Mouse (Mus musculus) heart, postnatal 10 days (tissue): ENCODE data around the gene Atp12a. TPM values are rescaled to one million over a fixed set of nuclear protein-coding genes. Genes with fewer than 3 reads are reported as not detected.

ENCODE experiments used
- DNase-seq, 2 experiments: peaks; one replicate each; pipeline ENCODE4 v3.0.0; 2021
- intact Hi-C: fragments of 180-260 bp; cut with DNase I; formaldehyde crosslinking; loops from one replicate; pipeline ENCODE4 v1.15.1; 2025
- total RNA-seq, 2 experiments: library from RNA; stranded (reverse); gene quantifications; 2 replicates each; pipeline ENCODE4 v1.2.3; 2021

Gene Atp12a
- total RNA-seq = not detected

DNA sequence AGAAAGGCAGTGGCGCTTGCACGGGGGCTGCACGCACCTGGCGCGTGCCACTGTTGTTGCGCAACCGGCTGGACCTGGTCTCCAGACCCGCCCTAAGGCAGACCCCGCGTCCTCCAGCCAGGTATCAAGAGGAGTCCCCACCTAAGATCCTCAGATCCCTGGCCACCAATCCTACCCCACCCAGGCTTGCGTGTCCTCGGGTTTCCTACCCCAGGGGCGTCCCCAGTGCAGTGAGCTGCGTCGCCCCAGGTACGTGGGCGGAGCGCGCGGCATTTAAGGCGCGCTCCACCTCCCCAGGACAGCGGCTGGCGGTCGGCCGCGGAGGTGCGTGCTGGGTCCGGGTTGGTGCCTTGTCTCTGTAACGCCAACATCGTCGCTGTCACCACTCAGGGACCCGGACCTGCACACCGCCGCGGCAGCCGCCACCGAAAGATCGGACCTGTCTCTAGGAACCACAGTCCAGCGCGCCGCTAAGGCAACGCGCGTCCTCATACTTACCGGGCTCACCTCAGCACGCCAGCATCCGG, at the start of gene Atp12a:
Gene Atp12a, plus strand, starts transcription at position 358 of the 527 bp plus-strand sequence.
- DNase-seq = no peak
- intact Hi-C loops = no loop called here

DNA sequence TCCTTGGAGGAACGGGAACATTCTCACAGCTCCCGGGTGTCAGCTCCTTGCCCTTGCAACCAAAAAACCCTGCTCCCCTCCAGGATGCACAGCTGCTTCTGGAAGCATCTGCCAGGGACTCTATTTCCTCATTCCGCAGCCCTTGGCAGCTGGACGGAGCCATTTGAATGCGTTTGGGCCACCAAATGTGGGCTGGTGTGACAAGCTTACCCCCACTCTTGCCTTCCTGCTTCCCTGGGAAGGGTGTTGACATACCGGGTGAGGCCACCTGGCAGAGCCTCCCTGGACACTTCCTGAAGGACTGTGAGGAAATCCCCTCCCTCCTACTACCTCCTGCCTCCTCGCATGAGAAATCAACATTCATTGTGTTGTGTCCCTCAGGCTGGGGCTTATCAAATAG, 49.3 kb upstream of the Atp12a start:
- DNase-seq = peak; percentile 28 to 57
- intact Hi-C loops = loop anchor here (2.0 kb wide), 1 partner anchor 83 kb away; no protein-coding TSS in a partner anchor

DNA sequence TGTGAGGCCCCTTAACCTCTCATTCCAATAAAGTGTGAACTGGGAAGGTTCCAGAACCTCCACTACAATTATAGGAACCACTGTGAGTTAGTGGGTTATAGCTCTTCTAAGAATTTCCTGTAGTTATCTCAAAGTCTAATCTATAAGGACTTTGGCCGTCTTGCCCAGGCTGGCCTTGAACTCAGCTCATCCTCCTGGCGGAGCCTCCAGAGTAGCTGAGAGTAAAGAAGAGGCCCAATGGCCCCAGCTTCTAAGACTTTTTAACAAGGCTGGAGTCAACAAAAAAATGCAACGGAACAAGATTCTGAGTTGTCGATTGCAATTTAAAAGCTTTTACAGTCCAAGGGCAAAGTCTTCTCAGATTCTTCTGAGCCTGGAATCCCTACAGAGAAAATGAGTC, 48.5 kb upstream of the Atp12a start:
- intact Hi-C loops = loop anchor here (2.0 kb wide), 1 partner anchor 36 kb away; no protein-coding TSS in a partner anchor

DNA sequence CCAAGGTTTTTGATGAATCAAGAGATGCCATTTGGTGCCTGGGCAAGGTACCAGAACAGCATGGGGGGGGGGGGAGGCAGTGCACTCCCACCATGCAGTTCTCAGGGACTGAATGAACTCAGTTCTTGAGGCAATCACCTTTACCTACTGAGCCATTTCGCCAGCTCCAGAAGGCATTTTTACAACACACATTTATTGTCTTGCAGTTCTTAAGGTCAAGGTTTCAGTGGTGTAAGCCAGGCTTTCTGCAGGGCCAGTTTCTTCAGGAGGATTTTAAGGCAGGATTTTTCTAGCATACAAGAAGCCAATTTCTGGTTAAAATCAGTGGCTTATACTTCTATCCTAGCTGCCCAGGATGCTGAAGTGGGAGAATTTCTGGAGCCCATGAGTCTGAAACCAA, 41.9 kb upstream of the Atp12a start:
- DNase-seq = no peak
- intact Hi-C loops = no loop called here

More for the DNA sequence above, 48.5 kb upstream of the Atp12a start:
- no peak for DNase-seq

DNA sequence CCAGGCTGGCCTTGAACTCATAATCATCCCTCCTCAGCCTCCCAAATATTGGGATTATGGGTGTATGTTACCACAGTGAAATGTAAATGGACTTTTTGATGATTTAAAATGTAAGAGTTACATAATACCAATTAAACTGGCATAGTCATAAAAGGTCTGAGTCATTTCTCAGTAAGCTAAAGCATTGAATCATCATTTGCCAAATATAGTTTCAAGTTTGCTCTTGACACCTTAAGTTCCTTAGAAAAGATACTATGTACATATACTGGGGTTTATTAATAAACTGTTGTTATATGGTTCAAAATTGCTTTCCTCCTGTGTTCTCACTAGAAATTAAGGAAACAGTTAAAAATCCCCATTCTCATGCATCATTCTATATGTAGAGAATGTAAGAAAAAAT, 39.8 kb upstream of the Atp12a start:
- intact Hi-C loops = no loop called here

DNA sequence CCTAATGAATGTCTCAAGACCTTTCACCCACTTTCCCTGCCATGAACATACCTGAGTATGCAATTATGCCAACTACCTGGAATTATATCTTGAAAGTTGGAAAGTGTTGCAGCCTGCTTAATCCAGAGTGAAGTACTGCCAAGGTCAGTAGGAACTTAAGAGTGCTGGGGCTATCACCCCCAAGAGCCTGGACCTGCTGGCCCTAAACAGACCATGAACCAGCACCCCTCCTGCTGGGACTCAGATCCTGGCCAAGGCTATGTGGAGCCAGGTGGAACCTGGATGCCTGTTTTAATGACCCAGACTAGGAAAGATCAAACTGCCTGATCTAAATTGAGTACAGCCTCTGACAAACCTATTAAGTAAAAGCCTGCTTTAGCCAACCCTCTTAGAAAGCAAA, 31.2 kb upstream of the Atp12a start:
- intact Hi-C loops = no loop called here
- no peak for DNase-seq

More for the DNA sequence above, 39.8 kb upstream of the Atp12a start:
- DNase-seq = no peak

DNA sequence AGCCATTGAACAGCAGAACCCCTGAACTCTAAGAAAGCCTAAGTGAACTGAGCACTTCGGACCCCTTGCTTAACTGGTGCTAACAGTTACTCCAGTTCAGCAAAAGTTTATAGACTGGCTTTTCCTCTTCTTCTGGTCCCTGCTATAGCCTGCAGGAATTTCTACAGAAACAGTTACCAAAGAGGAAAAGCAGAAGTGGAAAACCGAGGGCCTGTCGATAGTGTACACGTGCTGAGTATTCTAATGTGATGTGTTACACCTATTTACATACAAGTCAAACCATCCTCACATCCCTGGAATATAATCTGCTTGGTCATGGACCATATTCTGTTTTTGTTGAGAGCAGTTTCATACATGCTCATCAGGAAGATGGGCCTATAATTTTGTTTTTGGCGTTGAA, 30.4 kb upstream of the Atp12a start:
- intact Hi-C loops = no loop called here
- DNase-seq = no peak

DNA sequence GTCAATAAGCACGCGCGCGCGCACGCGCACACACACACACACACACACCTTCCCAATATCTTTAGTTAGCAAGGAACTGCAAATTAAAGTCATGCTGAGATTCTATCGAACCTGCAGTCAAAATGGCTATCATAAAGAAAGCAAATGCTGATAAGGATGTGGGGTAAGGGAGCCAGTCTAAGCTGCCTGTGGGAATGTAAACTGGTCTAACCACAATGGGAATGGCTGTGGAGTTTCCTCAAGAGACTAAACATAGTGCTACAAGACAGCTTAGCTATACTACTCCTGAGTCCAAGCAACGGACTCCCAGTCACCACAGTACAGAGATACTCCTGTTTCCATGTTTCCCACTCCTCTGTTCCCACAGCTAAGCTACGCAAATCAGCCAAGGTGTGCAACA, 28.8 kb upstream of the Atp12a start:
- intact Hi-C loops = no loop called here
- DNase-seq = no peak

DNA sequence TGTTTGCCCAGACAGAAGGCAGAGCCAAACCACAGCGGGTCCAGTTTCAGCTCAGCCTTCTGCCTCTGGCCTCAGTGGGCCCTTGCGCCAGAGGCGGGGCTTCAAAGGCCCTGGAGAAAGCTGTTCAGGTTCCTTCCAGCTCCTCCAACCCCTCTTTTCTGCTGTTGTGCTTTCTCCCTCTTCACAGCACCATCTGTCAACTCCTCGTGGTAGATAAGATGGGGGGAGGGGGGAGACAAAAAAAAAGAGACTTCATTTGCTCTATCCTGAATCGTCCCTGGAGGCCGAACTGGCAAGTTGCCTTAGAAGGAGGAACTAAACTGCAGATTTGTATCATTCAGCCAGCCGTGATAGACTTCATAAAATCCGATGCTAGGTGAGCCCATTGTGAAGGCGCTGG, 27.8 kb upstream of the Atp12a start:
- intact Hi-C loops = no loop called here
- no peak for DNase-seq

DNA sequence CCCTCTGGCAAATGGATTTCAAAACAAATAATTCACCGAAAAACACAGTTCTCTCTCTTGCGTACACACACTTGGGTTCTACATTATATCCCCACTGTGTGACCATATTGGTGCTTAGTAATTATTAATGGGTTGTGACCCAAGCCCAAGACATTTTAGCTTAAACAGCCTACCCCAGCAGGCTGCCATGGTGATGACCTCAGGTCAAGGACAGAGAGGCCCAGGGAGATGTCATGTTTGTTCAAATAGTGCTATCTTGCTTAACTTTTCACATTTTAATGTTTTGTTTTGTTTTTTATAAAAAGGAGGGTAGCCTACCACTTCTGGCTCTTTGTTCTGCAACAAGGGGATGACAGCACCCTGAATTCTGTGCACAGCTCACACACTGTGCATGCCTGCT, 27.2 kb upstream of the Atp12a start:
- DNase-seq = no peak
- intact Hi-C loops = no loop called here

DNA sequence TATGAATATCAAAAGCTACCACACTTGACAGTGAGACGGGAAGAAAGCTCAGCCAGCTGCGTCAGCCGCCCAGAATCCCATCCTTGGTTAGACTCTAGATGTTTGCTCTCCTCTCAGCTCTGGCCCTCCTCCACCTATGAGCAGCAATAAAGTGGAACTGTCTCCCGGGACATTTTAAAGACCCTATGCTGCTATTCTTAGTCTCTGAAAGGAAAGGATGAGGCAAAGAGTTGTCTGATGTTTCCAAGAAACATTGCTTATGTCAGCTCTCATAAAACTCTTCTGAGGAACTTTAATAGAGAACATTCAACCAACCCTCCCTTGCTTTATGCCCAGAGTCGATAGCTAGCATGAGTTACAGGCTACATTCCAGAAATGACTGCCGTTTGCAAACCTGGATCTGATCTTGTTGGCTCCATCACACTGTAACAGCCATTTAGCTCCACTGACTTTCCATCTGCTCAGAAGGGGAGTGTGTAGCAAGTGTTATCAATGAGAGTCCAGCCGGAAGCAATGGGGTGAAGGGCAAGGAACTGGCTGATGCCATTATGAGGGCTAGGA, 25.9 kb upstream of the Atp12a start:
- intact Hi-C loops = no loop called here
- no peak for DNase-seq

DNA sequence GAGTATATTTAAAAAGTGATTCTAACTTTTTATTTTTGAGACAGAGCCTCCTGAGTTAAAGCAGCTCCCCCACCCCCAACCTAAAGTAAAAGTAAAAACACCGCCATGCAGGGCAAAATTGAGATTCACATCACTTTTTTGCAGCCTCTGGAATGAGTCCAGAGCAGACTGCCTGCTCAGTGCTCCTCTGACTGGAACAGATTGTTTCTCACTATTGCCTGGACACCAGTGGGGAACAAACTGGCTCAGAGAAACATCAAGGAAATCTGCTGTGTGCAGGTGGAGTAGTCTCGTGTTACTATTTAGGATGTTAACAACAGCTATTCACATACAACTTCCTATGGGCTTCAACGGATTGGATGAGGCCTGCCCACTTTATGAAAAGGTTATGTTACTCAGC, 16.2 kb upstream of the Atp12a start:
- DNase-seq = no peak
- intact Hi-C loops = no loop called here

DNA sequence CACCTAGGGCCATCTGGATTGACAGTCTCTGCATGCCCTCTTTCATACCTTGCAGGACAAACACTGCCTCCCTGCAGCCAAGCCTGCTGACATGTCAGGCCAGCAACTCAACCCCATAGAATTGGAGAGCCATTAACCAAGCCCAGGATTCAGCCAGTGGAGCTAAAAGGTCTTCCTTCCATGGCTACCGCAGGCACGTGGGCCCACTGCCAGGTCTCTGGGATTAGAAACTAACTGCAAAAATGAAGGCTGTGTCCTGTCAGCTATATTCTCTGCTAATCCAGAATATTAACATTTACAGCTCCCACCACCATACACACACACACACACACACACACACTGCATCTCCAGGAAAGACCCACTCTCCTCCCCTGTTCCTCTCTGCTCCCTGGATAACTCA, 15.3 kb upstream of the Atp12a start:
- intact Hi-C loops = no loop called here
- DNase-seq = no peak

DNA sequence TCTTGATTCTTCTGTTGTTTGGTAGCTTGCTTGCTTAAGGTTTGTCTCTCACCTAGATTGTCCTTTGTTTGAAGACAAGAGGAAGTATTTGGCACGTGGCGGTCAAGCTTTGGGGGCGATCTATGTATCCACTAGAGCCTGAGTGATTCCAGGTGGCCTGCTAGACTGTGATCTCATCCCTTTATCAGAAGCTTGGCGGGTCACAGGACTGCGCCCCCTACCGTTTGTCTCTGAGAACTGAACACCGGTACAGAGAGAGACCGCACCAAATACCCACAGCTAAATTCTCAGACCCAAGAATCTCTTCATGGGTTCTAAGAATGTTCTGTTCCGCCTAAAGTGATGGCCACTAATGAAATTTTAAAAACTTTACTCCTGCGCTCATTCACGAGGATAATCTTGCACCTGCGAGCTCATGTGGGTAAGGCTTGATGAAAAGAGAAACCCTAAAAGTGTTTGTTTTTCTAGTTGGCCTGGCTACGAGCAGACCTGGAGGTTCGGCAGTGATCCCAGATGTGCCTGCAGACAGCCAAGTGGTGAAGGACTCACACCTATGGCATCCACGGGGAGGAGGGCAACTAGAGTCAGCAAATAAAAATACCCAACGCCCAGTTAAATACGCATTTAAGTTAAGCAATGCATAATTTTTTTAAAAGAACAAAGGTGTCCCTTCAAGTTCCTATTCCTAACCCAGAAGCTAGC, 12.8 kb upstream of the Atp12a start:
- intact Hi-C loops = loop anchor here (2.0 kb wide), 1 partner anchor 35 kb away; no protein-coding TSS in a partner anchor

DNA sequence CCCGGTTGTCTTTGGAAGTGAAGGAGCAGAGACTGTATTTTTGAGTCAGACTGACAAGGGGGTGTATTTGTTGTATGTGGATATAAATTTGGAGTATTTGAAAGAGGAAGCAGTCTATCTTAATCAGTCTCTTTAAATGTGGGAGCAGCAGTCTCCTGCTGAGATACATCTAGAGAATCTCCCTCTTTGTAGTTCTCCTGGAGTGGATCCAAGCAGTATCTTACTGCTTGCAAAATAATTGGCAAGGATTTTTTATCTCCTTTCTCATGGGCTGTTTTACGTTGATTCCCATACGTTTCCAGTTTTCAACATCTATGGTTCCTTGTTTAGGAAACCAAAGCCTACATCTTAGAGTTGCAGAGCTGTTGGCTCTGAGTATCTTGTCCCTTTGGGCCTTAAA, 10.1 kb upstream of the Atp12a start:
- intact Hi-C loops = no loop called here
- DNase-seq = no peak

More for the DNA sequence above, 12.8 kb upstream of the Atp12a start:
- peak; percentile 34 to 58 for DNase-seq

DNA sequence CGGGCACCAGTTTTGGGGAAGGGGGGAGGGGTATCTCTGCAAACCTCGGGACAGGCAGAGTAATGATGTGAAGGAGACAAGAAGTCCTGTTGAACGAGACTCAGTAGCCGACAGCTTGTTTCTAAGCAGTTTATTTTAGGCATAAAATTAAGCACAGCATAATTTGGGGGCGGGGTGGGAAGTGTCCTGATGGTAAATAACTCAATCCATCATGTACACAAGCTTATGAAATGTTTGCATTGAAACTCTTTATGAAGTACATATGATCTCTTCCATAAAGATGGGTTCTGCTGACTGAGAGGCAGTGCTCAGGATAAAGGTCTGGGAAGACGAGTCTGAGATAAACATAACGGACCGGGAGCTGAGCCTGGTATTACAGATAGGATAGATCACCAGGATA, 9.5 kb upstream of the Atp12a start:
- DNase-seq = no peak
- intact Hi-C loops = no loop called here

DNA sequence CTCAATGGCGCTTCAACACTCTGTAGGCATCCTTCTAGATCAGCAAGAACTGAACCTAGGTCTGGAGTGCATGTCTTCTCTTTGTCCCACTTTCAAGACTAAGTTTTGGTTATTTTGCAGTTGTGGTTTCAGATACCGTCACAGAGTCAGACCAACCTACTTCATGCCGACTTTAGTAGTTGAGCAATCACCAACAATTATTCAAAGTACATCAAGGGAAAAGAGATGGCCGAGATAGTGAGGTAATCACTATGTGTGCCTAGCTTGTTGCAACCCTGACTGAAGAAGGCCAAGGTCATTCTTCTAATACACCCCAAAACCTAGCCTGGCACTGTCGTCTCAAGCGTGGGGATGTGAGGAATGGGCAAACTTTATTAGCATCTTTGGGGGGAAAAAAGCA, 8.7 kb upstream of the Atp12a start:
- intact Hi-C loops = no loop called here

DNA sequence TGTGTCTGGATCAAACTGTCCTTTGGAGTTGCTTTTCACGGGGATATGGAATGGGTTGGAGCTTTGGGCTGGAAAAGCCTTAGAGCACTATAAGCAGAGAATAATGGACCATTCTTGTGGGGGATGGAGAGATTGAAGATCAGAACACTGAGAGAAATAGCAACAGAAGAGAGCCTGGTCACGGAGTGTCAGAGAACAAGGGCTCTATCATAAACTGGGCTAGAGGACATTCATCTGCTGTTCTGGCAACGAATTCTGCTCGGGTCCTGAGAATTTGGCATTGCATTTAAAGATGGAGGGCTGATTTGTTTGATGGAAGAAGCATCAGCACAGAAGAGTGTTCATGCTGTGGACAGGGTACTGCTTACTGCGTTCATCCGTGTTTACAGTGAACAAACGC, 6.4 kb upstream of the Atp12a start:
- no peak for DNase-seq
- intact Hi-C loops = no loop called here

More for the DNA sequence above, 8.7 kb upstream of the Atp12a start:
- no peak for DNase-seq

DNA sequence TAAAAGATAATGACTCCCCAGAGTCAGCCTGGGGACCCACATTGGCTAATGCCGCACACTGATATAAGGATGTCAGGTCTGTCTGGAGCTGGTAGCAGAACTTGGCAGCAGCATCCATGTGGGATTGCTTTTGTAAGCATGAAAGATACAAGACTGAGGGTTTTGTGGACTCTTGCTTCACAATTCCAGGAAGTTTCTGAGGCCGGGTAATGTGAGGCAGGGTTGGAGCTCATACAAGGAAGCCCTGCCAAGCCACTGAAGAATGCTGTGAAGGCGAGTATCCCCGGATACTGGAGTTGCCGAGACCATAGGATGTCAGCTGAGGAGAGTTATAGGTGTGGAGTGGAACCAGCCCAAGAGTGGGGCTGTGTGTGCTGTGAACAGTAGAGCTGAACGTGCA, 5.7 kb upstream of the Atp12a start:
- intact Hi-C loops = no loop called here
- DNase-seq = no peak

DNA sequence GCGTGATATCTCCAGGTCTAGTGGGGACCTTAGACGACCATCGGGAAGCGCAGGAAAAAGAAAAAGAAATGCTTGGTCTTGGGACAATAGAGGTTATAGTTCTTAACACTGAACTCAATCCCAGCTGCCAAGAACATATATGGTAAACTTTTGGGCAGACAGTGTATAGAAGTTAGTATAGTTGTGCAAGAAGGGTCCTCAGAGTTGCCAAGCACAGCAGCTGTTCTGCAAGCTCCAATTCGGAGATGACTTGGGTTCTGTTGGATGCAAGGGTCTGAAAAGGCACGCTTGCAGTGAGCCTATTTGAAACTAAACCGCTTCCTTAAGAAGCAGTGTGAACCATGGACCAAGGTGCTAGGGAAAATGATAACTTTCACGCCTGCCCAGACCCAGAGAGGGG, 424 bp downstream of the Atp12a start:
- intact Hi-C loops = no loop called here
- no peak for DNase-seq

DNA sequence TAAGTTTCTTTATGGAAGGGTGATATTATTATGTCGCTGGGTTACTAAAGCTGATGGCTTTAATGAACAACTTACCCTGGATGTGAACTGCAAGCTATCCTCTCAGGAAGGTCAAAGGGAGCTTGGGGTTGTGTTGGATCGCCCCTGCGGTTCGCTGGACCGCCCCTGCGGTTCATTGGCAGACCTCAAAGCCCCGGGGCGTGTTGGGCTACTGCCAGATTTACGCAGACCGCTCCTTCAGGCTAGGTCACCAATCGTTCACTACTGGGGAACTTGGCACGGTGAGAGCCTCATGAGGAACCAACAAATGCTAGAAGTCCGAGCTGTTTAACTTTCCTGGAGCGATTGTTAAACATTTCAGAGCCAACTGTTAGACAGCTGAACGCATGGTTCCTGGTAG, 1.8 kb downstream of the Atp12a start:
- no peak for DNase-seq
- intact Hi-C loops = no loop called here

DNA sequence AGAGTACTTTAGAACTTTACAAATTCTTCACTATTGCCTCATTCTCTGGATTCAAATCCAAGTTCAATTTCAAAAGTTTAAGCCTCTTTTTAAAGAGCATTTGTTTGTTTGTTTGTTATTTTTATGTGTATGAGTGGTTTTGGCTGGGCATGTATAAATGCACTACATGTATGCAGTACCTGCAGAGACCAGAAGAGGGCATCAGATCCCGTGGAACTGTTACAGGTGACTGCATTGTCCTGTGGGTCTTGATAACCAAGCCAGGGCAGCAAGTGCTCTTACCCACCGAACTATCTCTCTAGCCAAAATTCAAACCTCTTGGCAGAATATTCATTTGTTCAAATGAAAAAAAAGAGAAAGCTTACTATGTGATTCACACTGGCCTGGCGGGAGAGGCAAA, 4.0 kb downstream of the Atp12a start:
- peak; percentile 4 to 46 for DNase-seq
- intact Hi-C loops = no loop called here
